Mouse (Mus musculus) left cerebral cortex, postnatal 25 days (tissue): ENCODE measurements around the gene Prkaa1. TPM values are rescaled to one million over a fixed set of nuclear protein-coding genes. Genes with fewer than 3 reads are reported as not detected.
"Not testable (repeated sequence)": the region's sequence is repeated elsewhere in the genome, so short reads cannot be mapped to it uniquely, and the experiment has no call there.

Source experiments
- DNase-seq, 2 experiments: peaks; one replicate each; pipeline ENCODE4 v3.0.0; 2022; ENCODE audit warnings: low spot score in 2 of 2, mixed read lengths in 1 of 2
- intact Hi-C: fragments of 180-260 bp; cut with DNase I; formaldehyde crosslinking; loops from one replicate; pipeline ENCODE4 v1.15.1; 2025
- total RNA-seq, 2 experiments: library from RNA; stranded (reverse); gene quantifications; 2 replicates each; pipeline ENCODE4 v1.2.3; 2021

Prkaa1 gene
- total RNA-seq, 2 experiments from 2014 or later, result 18.8 to 19.2 TPM

DNA sequence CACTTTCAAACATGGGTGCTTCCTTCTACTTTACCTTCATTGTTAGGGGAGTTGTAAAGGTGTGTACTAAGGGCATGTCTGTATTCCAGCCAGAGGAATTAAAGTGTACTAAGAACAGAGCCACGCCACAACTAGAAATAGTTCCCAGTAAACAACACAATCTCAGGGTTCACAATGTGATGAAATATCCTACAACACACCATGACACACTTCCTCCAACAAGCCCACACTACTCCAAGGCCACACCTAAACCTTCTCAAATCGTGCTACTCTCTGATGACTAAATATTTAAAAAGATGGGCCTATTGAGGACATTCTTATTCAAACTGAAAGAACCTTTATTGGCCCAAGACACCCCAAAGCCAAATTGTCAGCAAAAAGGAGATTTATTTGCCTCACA, 16.2 kb upstream of the Prkaa1 start:
- DNase-seq, result no peak
- intact Hi-C loops, result no loop called here

DNA sequence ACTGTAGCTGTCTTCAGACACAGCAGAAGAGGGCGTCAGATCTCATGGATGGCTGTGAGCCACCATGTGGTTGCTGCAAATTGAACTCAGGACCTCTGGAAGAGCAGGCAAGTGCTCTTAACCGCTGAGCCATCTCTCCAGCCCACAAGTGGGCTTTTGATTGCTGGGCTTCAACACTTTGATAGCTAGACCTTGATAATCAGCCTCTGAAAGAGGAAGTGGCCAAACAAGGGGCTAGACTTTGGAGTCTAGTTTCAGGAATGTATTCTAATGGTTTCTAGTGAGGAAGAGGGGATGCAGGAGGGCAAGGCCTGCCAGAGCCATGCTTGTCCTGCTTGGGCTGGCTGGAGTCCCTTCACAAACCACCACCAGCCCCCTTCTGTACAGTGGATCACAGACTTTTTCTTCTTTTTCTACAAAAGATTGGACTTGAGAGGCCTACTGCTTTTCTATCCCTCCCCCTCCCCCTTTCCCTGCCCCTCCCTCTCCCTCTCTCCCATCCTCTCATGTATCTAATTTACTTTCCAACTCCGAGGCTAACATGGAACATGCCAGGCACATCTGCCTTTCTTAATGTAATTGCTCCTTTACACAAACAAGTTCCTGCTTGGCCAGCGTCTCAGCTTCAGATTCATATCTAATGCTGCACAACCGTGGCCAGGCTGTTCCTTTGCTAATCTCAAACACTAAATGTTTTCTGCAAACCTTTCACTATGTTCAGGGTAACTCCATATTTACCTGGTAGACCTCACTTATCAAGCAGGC, 15.3 kb upstream of the Prkaa1 start:
- intact Hi-C loops, result no loop called here
- no peak for DNase-seq

DNA sequence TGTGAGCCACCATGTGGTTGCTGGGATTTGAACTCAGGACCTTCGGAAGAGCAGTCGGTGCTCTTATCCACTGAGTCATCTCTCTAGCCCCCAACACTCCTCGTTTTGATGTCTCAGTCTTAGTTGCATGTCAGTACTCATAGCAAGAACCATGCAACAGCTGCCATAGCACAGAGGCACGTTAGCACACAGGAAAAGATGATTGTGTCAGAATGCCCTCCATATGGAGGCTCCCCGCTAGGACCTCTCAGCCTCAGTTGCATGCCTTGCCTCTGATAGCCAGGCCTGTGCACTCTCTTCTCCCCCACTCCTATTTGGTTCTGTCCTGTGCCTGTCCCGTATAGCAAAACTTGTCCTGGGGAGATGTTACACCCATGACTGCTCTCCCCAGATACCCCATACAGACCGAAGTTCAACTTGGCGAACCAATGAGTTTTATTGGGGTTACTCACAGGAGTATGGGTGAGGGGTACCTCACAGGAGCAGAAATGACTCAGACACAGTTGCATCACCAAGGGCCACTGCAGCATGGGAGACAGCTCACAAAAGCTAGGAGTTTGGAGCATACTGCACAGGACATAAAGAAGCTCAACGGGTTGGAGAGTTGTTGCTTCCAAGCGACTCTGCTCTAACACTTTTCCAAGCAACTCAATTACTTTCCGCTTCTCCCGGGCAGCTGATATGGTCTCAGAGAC, 14.4 kb upstream of the Prkaa1 start:
- intact Hi-C loops, result no loop called here
- no peak for DNase-seq

DNA sequence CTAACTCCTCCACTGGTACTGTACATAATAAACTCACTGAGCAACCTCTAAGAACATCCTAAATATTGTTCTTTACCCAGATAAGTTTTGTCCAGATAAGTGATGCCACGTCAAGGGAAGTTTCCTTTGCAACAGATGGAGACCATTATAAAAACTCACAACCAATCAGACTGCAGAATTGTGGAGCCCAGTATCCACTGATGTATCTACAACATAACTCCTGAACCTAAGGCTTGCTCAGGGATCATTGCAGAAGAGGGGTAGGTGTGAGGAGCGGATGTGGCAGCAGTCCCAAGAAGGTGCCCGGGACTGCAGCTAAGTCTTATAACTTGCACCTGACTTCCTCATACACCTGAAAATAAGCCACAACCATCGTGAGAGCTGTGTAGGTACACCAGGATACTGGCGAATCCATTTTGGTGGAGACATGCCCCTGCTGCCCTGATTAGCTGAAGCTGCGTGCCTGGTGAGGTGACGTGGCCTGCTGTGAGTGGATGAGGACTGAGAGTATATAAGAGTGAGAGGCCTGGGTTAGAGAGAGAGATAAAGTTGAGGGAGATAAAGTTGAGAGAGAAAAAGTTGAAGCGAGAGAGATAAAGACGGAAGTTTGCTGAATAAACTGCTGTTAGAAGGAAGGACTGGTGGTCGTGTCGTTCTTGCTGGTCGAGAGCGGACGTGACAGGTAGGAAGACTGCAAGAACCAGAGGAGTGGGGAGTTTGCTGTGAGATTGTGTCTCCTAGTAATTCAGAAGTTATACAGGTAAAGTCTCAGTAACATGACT, 12.6 kb upstream of the Prkaa1 start:
- DNase-seq, intact Hi-C loops: not testable (repeated sequence)

DNA sequence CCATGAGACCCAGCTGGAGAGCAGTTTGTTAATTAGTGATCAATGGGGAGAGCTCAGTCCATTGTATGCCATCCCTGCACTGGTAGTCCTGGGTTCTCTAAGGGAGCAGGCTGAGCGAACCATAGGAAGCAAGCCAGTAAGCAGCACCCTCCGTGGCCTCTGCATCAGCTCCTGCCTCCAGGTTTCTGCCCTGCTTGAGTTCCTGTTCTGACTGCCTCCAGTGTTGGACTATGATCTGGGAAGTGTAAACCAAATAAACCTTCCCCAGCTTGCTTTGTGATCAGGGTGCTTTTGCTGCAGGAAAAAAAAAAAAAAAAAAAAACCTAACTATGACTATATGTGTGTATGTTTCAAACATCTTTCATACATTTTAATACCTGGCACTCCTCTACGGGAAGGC, 10.4 kb upstream of the Prkaa1 start:
- intact Hi-C loops, result no loop called here
- DNase-seq, result no peak

DNA sequence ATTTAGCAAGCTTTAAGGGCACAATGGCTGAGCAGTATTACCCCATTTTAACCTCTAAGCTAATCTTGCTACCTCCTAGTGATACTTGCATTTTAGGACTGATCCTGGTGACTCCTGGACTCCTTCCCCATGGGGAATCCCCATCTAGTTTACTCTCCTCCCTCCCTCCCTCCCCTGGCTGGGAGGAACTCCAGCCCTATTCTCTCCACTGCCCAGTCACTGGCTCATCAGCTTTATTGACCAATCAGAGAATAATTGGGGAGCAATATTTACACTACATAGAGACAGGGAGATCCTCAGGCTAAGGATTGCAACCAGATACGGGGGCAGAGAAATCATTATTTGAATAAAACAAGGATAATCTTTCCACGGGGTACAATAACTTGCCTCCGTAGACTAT, 9.5 kb upstream of the Prkaa1 start:
- intact Hi-C loops, result no loop called here
- DNase-seq, result no peak

DNA sequence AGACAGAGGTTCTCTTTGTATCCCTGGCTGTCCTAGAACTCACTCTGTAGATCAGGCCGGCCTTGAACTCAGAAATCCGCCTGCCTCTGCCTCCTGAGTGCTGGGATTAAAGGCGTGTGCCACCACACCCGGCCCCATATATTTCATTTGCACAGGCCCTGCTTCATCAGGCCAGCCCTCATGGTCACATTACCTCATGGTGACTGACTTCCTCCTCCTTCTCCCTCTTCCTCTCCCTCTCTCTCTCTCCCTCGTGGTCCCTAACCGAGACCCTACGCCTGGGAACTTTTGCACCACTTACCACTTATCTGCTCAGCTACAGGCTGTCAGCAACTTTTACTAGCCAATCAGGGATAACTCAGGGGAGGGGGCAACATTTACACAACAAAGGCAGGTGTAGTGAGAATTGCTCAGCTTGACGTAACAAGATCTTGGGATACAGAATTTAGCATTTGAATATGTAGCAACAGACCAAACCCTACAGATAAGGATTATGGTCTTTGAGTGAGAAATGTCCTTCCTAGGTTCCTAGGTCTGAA, 8.6 kb upstream of the Prkaa1 start:
- intact Hi-C loops, result no loop called here
- DNase-seq, result no peak

DNA sequence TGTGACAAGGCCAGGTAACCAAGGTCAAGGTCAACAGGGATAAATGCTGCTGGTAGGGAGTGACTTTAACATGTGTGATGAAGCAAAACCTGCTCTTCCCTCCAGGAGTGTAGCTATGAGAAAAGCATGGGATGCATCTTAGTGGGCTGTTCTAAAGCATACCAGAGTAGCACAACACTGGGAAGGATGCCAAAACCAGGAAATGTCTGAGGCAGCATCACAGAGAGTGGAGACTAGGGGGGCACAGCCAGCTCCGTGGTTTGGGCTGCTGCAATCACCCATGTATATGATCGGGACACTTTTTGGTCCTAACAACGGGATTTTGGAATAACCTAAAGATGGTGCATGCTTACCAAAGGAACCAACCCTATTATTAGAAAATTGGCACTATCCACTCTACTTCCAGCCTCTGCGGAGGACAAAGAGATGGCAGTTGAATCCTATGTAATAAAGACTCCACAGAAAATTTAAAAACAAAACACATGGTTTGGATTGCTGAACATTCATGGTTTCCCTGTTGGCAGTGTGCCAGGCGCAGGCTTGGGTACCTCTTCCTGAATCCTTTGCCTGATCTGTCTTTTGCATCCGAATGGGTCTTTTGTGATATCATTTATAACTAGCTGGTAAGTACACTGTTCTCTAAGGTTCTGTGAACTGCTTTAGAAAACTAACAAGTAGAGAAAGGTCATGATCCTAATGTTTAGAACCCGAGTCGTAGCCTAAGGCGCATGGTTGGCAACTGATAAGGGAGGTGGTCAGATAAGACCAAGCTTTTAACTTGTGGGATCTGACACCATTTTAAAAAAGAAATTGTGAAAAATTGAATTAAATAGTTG, 5.4 kb upstream of the Prkaa1 start:
- intact Hi-C loops, result no loop called here
- DNase-seq, result no peak

DNA sequence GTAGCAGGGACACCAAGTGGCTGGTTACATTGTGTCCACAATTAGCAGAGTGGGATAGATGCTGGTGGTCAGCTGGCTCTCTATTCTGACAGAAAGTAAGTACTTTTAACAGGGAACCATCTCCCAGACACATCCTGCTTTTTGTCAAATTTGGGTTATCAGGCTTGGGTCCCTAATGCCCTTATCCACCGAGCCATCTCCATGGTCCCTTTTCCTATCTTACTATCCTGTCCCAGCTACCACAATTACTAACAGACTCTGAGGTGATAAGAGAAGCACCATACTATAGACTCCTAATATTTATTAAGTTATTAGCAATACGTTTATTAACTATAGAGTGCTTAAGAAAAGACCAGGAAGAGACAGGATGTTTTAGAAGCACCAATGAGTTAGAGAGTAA, 4.3 kb upstream of the Prkaa1 start:
- intact Hi-C loops, result no loop called here
- no peak for DNase-seq

DNA sequence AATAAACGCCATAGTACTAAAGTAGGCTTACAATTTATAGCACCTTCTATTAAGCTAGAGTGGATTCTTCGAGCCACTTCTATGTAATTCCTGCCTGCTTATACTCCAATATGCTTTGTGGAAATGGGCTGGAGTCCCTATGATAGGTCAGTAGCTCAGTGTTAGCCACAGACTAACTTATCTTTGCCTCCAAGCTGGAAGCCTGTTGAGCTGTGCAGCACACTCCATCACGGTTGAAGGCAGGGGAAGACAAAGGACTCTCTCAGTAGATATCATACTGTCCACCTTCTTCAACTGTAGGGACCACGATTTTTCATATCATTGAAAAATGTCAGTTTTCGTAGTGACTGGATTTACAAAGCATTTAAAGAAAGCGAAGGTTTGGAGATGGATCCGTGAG, 3.8 kb upstream of the Prkaa1 start:
- intact Hi-C loops, result no loop called here
- no peak for DNase-seq

DNA sequence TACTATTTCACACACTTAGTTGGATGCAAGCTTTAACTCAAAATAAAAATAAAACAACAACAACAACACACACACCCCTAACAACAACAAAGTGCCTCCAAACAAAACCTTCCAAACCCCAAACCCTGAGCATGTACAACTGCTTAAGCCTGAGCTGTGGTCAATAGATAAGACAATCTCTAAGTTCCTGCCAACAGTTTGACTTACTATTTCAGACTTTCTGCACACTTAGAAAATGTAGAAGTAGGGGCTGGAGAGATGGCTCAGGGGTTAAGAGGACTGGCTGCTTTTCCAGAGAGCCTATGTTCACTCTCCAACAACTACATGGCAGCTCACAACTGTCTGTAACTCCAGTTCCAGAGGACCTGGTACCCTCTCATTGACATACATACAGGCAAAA, 3.3 kb upstream of the Prkaa1 start:
- no peak for DNase-seq
- intact Hi-C loops, result no loop called here

DNA sequence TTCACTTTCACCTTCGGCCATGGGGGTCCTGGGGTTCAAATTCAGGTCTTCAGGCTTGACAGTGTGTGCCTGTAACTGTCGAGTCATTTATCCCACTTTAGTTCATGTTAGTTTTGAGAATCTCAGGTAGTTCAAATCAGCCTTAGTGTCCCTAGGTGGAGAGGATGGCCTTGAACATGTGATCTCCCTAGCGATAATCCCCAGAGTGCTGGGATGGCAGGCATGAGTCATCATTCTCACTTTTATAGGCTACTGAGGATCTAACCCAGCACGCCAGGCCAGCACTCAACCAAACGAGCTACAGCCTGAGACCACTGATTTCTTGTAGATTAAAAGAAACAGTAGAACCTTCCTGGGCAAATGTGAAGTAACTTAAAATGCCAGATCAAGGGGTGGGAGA, 1.6 kb upstream of the Prkaa1 start:
- intact Hi-C loops, result loop anchor here (2.0 kb wide), 1 partner anchor 25 kb away; the partner anchor contains the start of gene Rpl37
- DNase-seq, result no peak

DNA sequence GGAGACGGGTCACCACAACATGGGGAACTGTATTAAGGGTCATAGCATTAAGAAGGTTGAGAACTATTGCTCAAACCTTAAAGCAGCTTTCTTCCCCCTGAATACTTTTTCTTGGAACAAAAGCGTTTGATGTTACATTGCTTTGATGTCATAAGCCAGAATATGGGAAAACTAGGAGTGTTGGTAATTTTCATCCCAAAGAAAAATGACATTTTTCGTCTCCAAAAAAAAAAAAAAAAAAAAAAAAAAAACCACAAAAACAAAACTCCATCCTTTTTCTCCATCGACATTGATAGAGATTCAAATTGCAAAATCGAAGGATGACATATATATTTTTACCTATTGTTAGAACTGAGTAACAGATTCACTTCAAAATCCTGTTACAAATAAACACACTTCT, 947 bp upstream of the Prkaa1 start:
- intact Hi-C loops, result loop anchor here (2.0 kb wide), 1 partner anchor 26 kb away; the partner anchor contains the start of gene Rpl37

DNA sequence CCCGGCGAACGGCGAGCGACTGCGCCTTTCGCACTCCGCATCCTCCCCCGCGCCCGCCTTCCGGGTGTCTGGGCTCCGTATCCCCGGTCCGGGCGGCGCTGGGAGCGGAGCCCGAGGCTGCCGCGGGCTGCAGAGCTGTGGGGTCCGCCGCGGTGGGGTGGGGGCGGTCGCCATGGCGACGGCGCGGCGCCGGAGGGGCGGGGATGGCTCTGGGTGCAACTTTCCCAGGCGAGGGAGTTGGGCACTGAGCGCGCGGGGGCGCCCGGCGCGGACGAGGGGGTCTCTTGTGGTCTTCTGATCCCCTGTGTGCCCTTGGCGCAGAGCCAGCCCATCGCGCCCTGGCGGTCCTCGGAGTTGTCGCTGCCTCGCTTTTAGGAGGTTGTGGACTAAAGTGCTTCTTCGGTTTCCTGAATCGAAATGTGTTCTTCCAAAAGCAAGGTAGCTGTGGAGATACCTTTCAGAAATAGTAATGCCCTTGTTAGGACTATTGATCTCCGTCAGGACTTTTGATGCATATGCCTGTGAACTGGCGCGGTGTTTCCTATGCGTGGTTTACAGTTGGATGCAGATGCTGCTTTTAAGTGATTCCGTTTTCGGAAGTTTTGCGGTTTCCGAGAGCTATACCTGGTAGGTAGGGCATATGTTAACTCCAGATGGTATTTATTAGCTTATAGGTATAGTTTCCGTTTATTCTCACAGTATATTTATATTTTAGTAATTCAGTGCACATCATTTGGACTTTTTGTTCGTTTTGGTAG, 539 bp downstream of the Prkaa1 start:
- DNase-seq, result peak; percentile 69 to 78
- intact Hi-C loops, result loop anchor here (2.0 kb wide), 1 partner anchor 41 kb away; the partner anchor contains the start of gene Ttc33

More for the DNA sequence above, 947 bp upstream of the Prkaa1 start:
- no peak for DNase-seq

DNA sequence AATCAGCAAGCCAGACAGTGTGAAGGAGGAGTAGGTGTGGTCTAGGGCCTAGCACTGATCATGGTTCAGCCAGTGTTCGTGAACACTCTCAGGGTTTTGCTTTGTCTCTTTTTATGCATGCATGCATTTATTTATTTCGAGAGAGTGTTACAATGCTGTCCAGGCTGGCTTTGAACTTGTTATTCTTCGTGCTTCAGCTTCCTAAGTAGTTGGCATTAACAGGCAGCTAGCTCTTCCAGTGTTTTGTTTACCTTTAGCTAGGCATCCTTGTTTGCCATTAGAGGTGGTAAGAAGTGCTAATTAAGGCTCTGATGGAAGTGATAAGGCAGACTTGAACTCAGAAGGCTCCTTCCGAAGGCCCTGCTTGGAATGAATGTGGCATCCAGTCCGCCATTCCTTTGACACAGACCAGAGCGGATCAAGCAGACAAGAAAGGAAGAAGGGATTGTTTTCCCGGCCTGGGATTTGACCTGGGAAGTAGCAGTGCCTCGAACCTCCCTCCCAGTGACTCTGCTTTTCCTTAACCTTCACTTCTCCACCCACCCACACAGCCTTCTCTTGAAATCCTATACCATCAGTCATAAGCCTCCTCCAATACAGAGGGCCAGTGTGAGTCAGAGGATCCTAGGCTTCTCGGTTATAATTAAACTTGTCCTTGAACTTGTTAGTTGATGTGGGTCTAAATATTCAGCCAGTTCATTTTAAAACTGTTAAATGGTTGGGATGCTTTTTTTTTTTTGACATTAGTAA, 1.7 kb downstream of the Prkaa1 start:
- intact Hi-C loops, result loop anchor here (2.0 kb wide), 1 partner anchor 39 kb away; the partner anchor contains the start of gene Ttc33
- DNase-seq, result peak in 1 of 2 experiments; percentile 10

DNA sequence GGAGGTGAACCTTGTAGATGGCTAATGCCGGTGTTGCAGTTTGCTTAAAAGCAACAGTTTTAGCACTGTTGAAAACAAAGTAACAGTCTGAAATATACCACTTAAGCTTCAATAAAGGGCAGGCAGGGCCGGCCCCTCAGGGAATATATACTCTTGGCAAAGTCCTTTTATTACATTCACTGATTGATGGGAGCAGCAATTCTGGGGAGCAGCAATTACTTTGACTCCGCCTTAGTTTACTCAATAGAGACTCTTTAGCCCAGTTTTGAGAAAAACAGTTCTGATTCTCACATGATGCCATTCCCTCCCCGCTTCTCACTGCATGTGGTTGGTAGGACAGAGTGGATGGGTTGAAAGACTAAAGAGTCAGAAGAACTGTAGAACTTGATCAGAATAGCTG, 5.5 kb downstream of the Prkaa1 start:
- no peak for DNase-seq
- intact Hi-C loops, result no loop called here

DNA sequence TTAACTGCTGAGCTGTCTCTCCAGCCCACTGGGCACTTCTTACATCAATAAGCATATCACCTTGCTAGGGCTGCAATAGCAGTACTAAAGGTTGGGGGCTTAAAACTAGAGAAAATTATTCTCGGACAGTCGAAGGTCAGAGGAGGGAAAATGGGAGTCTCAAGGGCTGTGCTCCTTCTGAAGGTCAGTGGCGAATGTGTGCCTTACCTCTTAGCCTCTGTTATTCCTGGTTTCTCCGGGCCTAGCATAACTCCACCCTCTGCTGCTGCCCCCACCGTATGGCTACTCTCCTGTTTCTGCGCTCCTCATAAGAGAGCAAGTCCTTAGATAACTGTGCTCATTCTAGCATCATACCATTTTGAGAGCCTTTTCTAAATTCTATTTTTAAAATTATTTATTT, 8.5 kb downstream of the Prkaa1 start:
- intact Hi-C loops, result no loop called here

DNA sequence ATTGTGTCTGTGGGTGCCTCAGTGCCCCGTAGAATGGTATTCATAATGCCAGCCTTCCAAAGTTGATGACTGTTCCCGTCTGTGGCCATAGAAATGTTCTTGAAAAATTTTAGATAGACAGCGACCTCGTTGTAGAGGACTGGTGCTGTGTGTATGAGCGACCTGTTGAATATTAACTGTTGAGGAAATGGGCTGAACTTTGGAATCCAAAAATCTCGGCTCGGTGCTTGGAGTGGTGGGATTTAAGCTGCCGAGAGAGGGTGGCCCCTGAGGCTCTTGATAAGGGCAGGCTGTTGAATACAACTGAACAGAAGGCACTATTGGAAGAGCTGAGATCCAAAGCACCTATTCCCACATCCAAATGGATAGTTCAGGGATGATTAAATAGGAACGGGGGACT, 11.0 kb downstream of the Prkaa1 start:
- intact Hi-C loops, result no loop called here

More for the DNA sequence above, 8.5 kb downstream of the Prkaa1 start:
- no peak for DNase-seq

More for the DNA sequence above, 11.0 kb downstream of the Prkaa1 start:
- no peak for DNase-seq
